Mouse (Mus musculus) lung, adult 2 months (tissue): ENCODE data around the gene Trpt1.

Source experiments
- CTCF ChIP-seq: fragments of 200-500 bp; IDR thresholded peaks from 2 replicates; pipeline ENCODE4 v1.5.1; 2011; ENCODE audit warnings: mild to moderate bottlenecking, low read length, control low read depth; ENCODE audit not compliant: insufficient read depth
- POLR2A ChIP-seq: fragments of 200-500 bp; IDR thresholded peaks from 2 replicates; pipeline ENCODE4 v1.6.1; 2011; ENCODE audit warnings: low read depth, mild to moderate bottlenecking, control low read depth, low read length, borderline replicate concordance; ENCODE audit errors: extremely low read depth

DNA sequence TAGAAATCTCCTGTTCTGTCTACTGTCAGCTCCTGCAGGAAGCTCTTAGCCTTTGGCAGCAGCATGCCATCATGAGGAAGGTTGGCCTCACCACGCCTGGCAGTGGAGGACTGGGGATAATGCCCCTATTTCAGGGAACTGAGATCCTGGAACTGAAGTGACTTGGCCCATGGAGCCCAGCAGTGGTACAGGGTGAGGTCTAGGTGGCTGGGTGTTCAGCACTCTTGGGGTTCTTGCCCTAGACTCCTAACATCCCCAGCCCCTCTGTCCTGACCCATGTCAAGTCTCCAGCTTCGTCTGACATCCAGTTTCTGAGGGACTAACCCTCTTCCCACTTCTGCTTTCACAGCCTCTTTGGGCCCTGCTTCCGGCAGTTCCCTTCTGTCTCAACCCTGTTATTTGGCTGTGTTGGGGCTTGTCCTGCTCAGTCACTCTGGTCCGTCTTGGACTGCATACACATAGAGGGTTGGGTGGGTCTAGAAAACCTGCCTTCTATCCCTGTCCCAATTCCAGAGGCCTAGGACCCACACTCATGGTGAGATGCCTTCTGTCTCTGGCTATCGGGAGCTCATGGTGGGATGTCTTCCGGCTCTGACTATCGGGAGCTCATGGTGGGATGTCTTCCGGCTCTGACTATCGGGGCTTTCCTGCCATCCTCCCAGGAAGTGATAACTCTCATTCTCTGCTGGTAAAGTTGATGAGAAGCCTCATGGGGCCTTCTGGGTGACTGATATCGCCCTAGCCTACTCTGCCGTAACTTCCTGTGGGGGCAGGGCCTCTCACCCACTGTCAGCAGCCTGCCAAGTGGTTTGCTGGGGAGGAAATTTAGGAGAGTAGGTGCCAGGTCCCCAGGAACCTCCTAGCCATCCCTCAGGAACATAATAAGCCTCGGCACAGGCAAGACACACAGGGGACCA is 21.9 kb downstream of the Trpt1 start:
- TF ChIP-seq POLR2A (no peak), CTCF (no peak)
